12 mouse cellular contexts compared by ENCODE assay signal in the genomic region with DNA sequence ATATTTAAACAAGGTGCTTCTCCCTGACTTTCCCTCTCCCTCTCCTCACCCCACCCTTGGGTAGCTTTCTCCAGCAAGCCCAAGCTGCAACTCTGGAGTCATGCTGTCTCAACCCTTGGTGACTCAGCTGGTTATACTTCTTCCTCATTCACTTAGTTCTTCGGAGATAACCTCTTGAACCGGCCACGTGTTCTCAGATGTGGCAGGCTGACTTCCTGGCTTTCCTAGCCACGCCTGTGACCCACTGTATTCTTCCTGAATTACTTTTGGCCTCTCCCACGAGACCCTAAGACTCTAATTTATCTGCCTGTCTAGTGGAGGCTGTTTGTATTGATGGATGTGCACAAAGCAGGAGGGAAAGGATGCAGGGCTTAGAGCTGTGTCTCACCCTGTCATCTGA. TPM values are rescaled to one million over a fixed set of nuclear protein-coding genes. Genes with fewer than 3 reads are reported as not detected.
DNase-seq lines count a peak whose midpoint lies in the region; ATAC-seq and TF ChIP-seq lines count a peak whose summit lies in the region.
"Had no signal": no experiment of that assay in that cellular context is flagged by ENCODE, and none has a peak within 500 bp of the region (broad histone marks: within the 10 kb centered on the region; RNA-seq: fewer than 3 reads in every experiment).

No protein-coding gene starts in this region.

- no peak overlapping the region for H3K4me2 ChIP-seq in lung, embryonic 16.5 days (ENCODE audit: low read depth, low read length)
- H3K4me2 ChIP-seq in liver, embryonic 14.5 days (ENCODE audit: low read depth) = no peak overlapping the region
- no peak overlapping the region for H3K4me2 ChIP-seq in stomach, embryonic 16.5 days (ENCODE audit: low read depth, low read length)
- H3K4me2 ChIP-seq: forebrain, embryonic 15.5 days; hindbrain, embryonic 13.5 days had no signal

- no peaks in the 10 kb centered on the region; the same call in 1 of the 2 replicates for H3K27me3 ChIP-seq in lung, embryonic 16.5 days (ENCODE audit: control insufficient read depth, insufficient read depth, low read depth, low read length)
- H3K27me3 ChIP-seq in liver, embryonic 14.5 days (ENCODE audit: control insufficient read depth, insufficient read depth, low read length) = no peaks in the 10 kb centered on the region
- H3K27me3 ChIP-seq in stomach, embryonic 16.5 days (ENCODE audit: control insufficient read depth, insufficient read depth, low read length) = no peaks in the 10 kb centered on the region
- peaks cover 54% of the 10 kb centered on the region for H3K27me3 ChIP-seq in heart, embryonic 10.5 days (ENCODE audit: insufficient read depth, poor library complexity, severe bottlenecking)
- H3K27me3 ChIP-seq: forebrain, embryonic 15.5 days; hindbrain, embryonic 13.5 days; Patski had no signal

- H3K4me3 ChIP-seq in lung, embryonic 16.5 days (ENCODE audit: low read length) = no peak overlapping the region
- H3K4me3 ChIP-seq in lung, adult 2 months (replicated peaks; ENCODE audit: extremely low read depth, low read depth, low read length) = no peak overlapping the region
- H3K4me3 ChIP-seq in bone marrow, adult 2 months (replicated peaks; ENCODE audit: control insufficient read depth, low read depth, low read length) = no peak overlapping the region
- H3K4me3 ChIP-seq in liver, embryonic 14.5 days (ENCODE audit: insufficient read depth in 1 of 2, low read depth in 2 of 2, low read length in 2 of 2) = no peak overlapping the region
- no peak overlapping the region for H3K4me3 ChIP-seq in stomach, embryonic 16.5 days (replicated peaks; ENCODE audit: low read length)
- H3K4me3 ChIP-seq in heart, embryonic 10.5 days = no peak overlapping the region
- H3K4me3 ChIP-seq: forebrain, embryonic 15.5 days; hindbrain, embryonic 13.5 days had no signal

- 4% methylated on average over 5 of the region's 5 CpGs for WGBS in lung, embryonic 16.5 days
- WGBS in lung, adult 2 months = 12% methylated on average over 5 of the region's 5 CpGs
- WGBS in bone marrow, adult 2 months = 3% methylated on average over 5 of the region's 5 CpGs
- WGBS in liver, embryonic 14.5 days (ENCODE audit: insufficient replicate concordance) = 3% methylated on average over 5 of the region's 5 CpGs
- 12% methylated on average over 5 of the region's 5 CpGs for WGBS in stomach, embryonic 16.5 days
- WGBS in heart, embryonic 10.5 days = 15% methylated on average over 5 of the region's 5 CpGs

- DNase-seq in lung, adult 2 months = no peak
- no peak for DNase-seq in liver, embryonic 14.5 days (ENCODE audit: low read depth in 3 of 3, low spot score in 3 of 3)
- DNase-seq in heart, embryonic 10.5 days (ENCODE audit: low spot score) = no peak
- no peak for DNase-seq in kidney, adult 8-10 months
- no peak for DNase-seq in left cerebral cortex, adult 18-20 months (ENCODE audit: low spot score in 2 of 2)
- DNase-seq: cerebellum, adult 18-20 months had no signal

- H3K4me1 ChIP-seq in lung, embryonic 16.5 days (replicated peaks; ENCODE audit: control insufficient read depth, insufficient read depth, low read length) = no peaks in the 10 kb centered on the region
- peaks cover 5% of the 10 kb centered on the region; the same call in 1 of the 2 replicates for H3K4me1 ChIP-seq in lung, adult 2 months (ENCODE audit: control insufficient read depth, insufficient read depth, low read length)
- H3K4me1 ChIP-seq in bone marrow, adult 2 months (ENCODE audit: control insufficient read depth, insufficient read depth, low read length) = peaks cover 12% of the 10 kb centered on the region
- H3K4me1 ChIP-seq in liver, embryonic 14.5 days (replicated peaks; ENCODE audit: control insufficient read depth in 2 of 2, insufficient read depth in 2 of 2, low read length in 1 of 2) = peaks cover 0 to 16% of the 10 kb centered on the region in 2 experiments; a peak in 3 of 4 replicates
- H3K4me1 ChIP-seq in stomach, embryonic 16.5 days (ENCODE audit: control insufficient read depth, insufficient read depth, low read length) = peaks cover 11% of the 10 kb centered on the region
- H3K4me1 ChIP-seq in heart, embryonic 10.5 days = peaks cover 20% of the 10 kb centered on the region
- H3K4me1 ChIP-seq: forebrain, embryonic 15.5 days had no signal

- TF ChIP-seq EP300 in liver, embryonic 14.5 days (IDR thresholded peaks at IDR 0.05; ENCODE audit: low read depth) = no peak

- no peak overlapping the region for H3K27ac ChIP-seq in lung, embryonic 16.5 days (ENCODE audit: low read length)
- peak overlapping the region; percentile 69 for H3K27ac ChIP-seq in bone marrow, adult 2 months (ENCODE audit: control insufficient read depth, insufficient read depth, low read depth, low read length, poor library complexity)
- no peak overlapping the region for H3K27ac ChIP-seq in liver, embryonic 14.5 days
- H3K27ac ChIP-seq in stomach, embryonic 16.5 days (ENCODE audit: low read length) = peak overlapping the region; percentile 59; the same call in 1 of the 2 replicates
- no peak overlapping the region for H3K27ac ChIP-seq in heart, embryonic 10.5 days
- H3K27ac ChIP-seq: forebrain, embryonic 15.5 days; hindbrain, embryonic 13.5 days had no signal

- peak; percentile 38; the same call in 1 of the 2 replicates for ATAC-seq in lung, embryonic 16.5 days (ENCODE audit: low read depth)
- ATAC-seq in liver, embryonic 14.5 days (ENCODE audit: insufficient read depth) = peak; percentile 53; the same call in 1 of the 2 replicates
- peak; percentile 77 for ATAC-seq in stomach, embryonic 16.5 days (ENCODE audit: insufficient read depth, low FRiP score)
- ATAC-seq: forebrain, embryonic 15.5 days; Patski had no signal

- no peak for TF ChIP-seq POLR2A in lung, adult 2 months (IDR thresholded peaks at IDR 0.05; ENCODE audit: borderline replicate concordance, extremely low read depth, low read depth, low read length)
- TF ChIP-seq POLR2A in bone marrow, adult 2 months (IDR thresholded peaks at IDR 0.05; ENCODE audit: borderline replicate concordance, control insufficient read depth, low read depth, low read length) = no peak

- no peaks in the 10 kb centered on the region for H3K9me3 ChIP-seq in lung, embryonic 16.5 days (ENCODE audit: control insufficient read depth, low read length)
- no peaks in the 10 kb centered on the region for H3K9me3 ChIP-seq in liver, embryonic 14.5 days (ENCODE audit: control insufficient read depth, low read length)
- H3K9me3 ChIP-seq in stomach, embryonic 16.5 days (replicated peaks; ENCODE audit: control insufficient read depth, low read length) = 0 out of 2 replicates have a peak, but pooled peaks cover 3% of the 10 kb centered on the region
- no peaks in the 10 kb centered on the region for H3K9me3 ChIP-seq in heart, embryonic 10.5 days
- H3K9me3 ChIP-seq: forebrain, embryonic 15.5 days; hindbrain, embryonic 13.5 days had no signal

- TF ChIP-seq CTCF in lung, adult 2 months (IDR thresholded peaks at IDR 0.05; ENCODE audit: insufficient read depth, low read length) = no peak
- no peak for TF ChIP-seq CTCF in bone marrow, adult 2 months (IDR thresholded peaks at IDR 0.05; ENCODE audit: control insufficient read depth, insufficient read depth, low read length)
- no peak for TF ChIP-seq CTCF in liver, embryonic 14.5 days (IDR thresholded peaks at IDR 0.05; ENCODE audit: low read depth)

- H3K36me3 ChIP-seq in lung, embryonic 16.5 days (ENCODE audit: control insufficient read depth, insufficient read depth, low read length) = no peaks in the 10 kb centered on the region
- no peaks in the 10 kb centered on the region for H3K36me3 ChIP-seq in liver, embryonic 14.5 days (replicated peaks; ENCODE audit: control insufficient read depth, insufficient read depth, low read depth)
- no peaks in the 10 kb centered on the region; the same call in 1 of the 2 replicates for H3K36me3 ChIP-seq in stomach, embryonic 16.5 days (ENCODE audit: control insufficient read depth, insufficient read depth, low read length)
- H3K36me3 ChIP-seq in heart, embryonic 10.5 days = no peaks in the 10 kb centered on the region
- H3K36me3 ChIP-seq: forebrain, embryonic 15.5 days; hindbrain, embryonic 13.5 days had no signal

- no peak overlapping the region for H3K9ac ChIP-seq in lung, embryonic 16.5 days (ENCODE audit: low read length)
- H3K9ac ChIP-seq in liver, embryonic 14.5 days (replicated peaks) = no peak overlapping the region
- no peak overlapping the region for H3K9ac ChIP-seq in stomach, embryonic 16.5 days (ENCODE audit: low read length)
- H3K9ac ChIP-seq: forebrain, embryonic 15.5 days; hindbrain, embryonic 13.5 days had no signal

RNA-seq across cellular contexts. Expression of a gene that starts 22.0 kb away (rescaled TPM):
- polyA plus RNA-seq in lung, embryonic 16.5 days (2015; fragmentation: Nextera tagmentation; extraction: Ambion mirVana) = 4.0 and 5.0 TPM in 2 replicates
- polyA plus RNA-seq in lung, adult 2 months (2012; rRNA removed) = 47.6 and 57.9 TPM in 2 replicates
- 6.4 and 7.4 TPM in 2 replicates for polyA plus RNA-seq in bone marrow, adult 2 months (2011; ENCODE audit: insufficient read depth, insufficient read length, low replicate concordance, missing spikeins)
- polyA plus RNA-seq in liver, embryonic 14.5 days (2012; rRNA removed) = 3.5 and 4.9 TPM in 2 replicates
- polyA plus RNA-seq in liver, embryonic 14.5 days (2014; fragmentation: Nextera tagmentation; extraction: Ambion mirVana) = 4.7 and 6.5 TPM in 2 replicates
- 11.4 and 16.4 TPM in 2 replicates for polyA plus RNA-seq in stomach, embryonic 16.5 days (2015; fragmentation: Nextera tagmentation; extraction: Ambion mirVana)
- 0.48 and 0.88 TPM in 2 replicates for polyA plus RNA-seq in heart, embryonic 10.5 days (2016; fragmentation: Nextera tagmentation; extraction: Ambion mirVana)
- 1 to 10 TPM; 2.5 to 3.7 TPM for total RNA-seq in left cerebral cortex, adult 18-20 months (2021)

RNA-seq across cellular contexts. Expression of a gene that starts 43.0 kb away (rescaled TPM):
- 11.5 and 12.2 TPM in 2 replicates for polyA plus RNA-seq in lung, embryonic 16.5 days (2015; fragmentation: Nextera tagmentation; extraction: Ambion mirVana)
- 193 and 235 TPM in 2 replicates for polyA plus RNA-seq in lung, adult 2 months (2012; rRNA removed)
- polyA plus RNA-seq in bone marrow, adult 2 months (2011; ENCODE audit: insufficient read depth, insufficient read length, low replicate concordance, missing spikeins) = 12.9 and 18.6 TPM in 2 replicates
- polyA plus RNA-seq in liver, embryonic 14.5 days (2012; rRNA removed) = 11.7 and 12.6 TPM in 2 replicates
- polyA plus RNA-seq in liver, embryonic 14.5 days (2014; fragmentation: Nextera tagmentation; extraction: Ambion mirVana) = 5.1 and 5.5 TPM in 2 replicates
- polyA plus RNA-seq in stomach, embryonic 16.5 days (2015; fragmentation: Nextera tagmentation; extraction: Ambion mirVana) = 11.0 and 11.1 TPM in 2 replicates
- 16.3 and 20.3 TPM in 2 replicates for polyA plus RNA-seq in heart, embryonic 10.5 days (2016; fragmentation: Nextera tagmentation; extraction: Ambion mirVana)
- 100 to 1,000 TPM; 123 to 141 TPM for total RNA-seq in left cerebral cortex, adult 18-20 months (2021)

RNA-seq across cellular contexts. Expression of a gene that starts 49.0 kb away (rescaled TPM):
- 99.0 and 105 TPM in 2 replicates for polyA plus RNA-seq in lung, embryonic 16.5 days (2015; fragmentation: Nextera tagmentation; extraction: Ambion mirVana)
- polyA plus RNA-seq in lung, adult 2 months (2012; rRNA removed) = 10.0 and 16.1 TPM in 2 replicates
- 172 and 213 TPM in 2 replicates for polyA plus RNA-seq in bone marrow, adult 2 months (2011; ENCODE audit: insufficient read depth, insufficient read length, low replicate concordance, missing spikeins)
- polyA plus RNA-seq in liver, embryonic 14.5 days (2012; rRNA removed) = 20.6 and 39.1 TPM in 2 replicates
- 33.7 and 38.7 TPM in 2 replicates for polyA plus RNA-seq in liver, embryonic 14.5 days (2014; fragmentation: Nextera tagmentation; extraction: Ambion mirVana)
- 96.7 and 112 TPM in 2 replicates for polyA plus RNA-seq in stomach, embryonic 16.5 days (2015; fragmentation: Nextera tagmentation; extraction: Ambion mirVana)
- polyA plus RNA-seq in heart, embryonic 10.5 days (2016; fragmentation: Nextera tagmentation; extraction: Ambion mirVana) = 66.3 and 93.4 TPM in 2 replicates
- total RNA-seq in left cerebral cortex, adult 18-20 months (2021) = 100 to 1,000 TPM; 110 to 111 TPM

Comparison
In these comparisons a context has a peak if more than half of its experiments do, and no peak if none do; other contexts are left out.
1. H3K27ac ChIP-seq: peak in bone marrow, adult 2 months (single experiment) and stomach, embryonic 16.5 days (single experiment); none in lung, embryonic 16.5 days (single experiment), liver, embryonic 14.5 days (single experiment) and heart, embryonic 10.5 days (single experiment).
2. Peak in every context shown above with its lines, with median percentiles within 50 percentile points of each other: ATAC-seq.